Mouse (Mus musculus): ENCODE measurements around the gene Tmem150b. TPM values are rescaled to one million over a fixed set of nuclear protein-coding genes. Genes with fewer than 3 reads are reported as not detected.

Gene Tmem150b
- polyA plus RNA-seq, 1 experiment from 2014 or later = 0.14 TPM

DNA sequence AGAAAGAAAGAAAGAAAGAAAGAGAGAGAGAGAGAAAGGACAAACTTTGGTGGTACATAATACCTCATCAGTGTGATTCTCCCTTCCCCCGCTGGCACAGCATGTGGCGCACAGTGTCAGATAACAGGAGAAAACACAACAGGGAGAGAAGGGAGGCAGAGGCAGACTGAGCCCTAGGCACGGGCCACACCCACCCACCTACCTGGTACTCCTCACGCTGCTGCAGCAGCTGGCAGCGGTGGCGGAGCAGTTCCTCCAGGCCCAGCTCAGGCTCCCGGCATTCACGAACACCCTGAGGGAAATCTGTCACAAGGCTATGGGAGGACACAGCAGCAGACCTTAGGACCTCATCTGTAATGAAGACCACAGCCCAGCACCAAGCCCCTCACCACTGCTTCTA, 61.9 kb downstream of the Tmem150b start:
- H3K4me2 ChIP-seq (replicated peaks; ENCODE audit: low read depth, low read length) = no peak overlapping the region
- no peak overlapping the region for H3K9ac ChIP-seq (ENCODE audit: low read depth, low read length)
- H3K27me3 ChIP-seq (ENCODE audit: control insufficient read depth, insufficient read depth, low read length) = no peaks in the 10 kb centered on the region
- H3K36me3 ChIP-seq (ENCODE audit: control insufficient read depth, insufficient read depth, low read length) = peaks cover 17% of the 10 kb centered on the region; the same call in 1 of the 2 replicates
- no peak overlapping the region for H3K27ac ChIP-seq (ENCODE audit: low read depth, low read length)
- 75% methylated on average over 8 of the region's 8 CpGs for WGBS
- ATAC-seq (ENCODE audit: low FRiP score, low TSS enrichment) = no peak
- H3K4me3 ChIP-seq (ENCODE audit: low read length) = no peak overlapping the region
- H3K9me3 ChIP-seq (ENCODE audit: control insufficient read depth, low read length) = no peaks in the 10 kb centered on the region
- H3K4me1 ChIP-seq (ENCODE audit: control insufficient read depth, insufficient read depth, low read length) = no peaks in the 10 kb centered on the region

DNA sequence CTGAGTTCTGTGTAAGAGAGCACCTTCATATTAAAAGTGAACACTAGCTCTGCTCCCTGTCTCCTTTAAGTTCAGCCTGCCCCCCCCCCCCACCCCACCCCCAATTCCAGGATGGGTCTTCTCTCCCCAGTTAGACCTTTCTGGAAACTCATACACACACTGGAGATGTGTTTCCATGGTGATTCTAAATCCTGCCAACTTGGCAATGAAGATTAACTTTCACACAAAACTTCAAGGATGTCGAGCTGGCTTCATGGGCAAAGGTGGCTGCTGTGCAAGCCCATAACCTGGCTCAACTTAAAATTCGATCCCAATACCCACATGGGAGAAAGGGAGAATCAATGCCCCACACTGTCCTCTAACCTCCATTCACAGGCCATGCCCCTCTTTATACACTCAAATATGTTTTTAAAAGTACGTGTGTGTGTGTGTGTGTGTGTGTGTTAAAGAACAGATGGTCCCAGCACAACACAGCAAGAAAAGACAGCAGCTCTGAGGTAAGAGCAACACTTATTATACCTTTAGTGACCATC, 65.1 kb downstream of the Tmem150b start:
- Histone ChIP-seq H3K4me1 (ENCODE audit: control insufficient read depth, insufficient read depth, low read length) (peaks cover 16% of the 10 kb centered on the region), H3K9me3 (ENCODE audit: control insufficient read depth, low read length) (no peaks in the 10 kb centered on the region), H3K36me3 (ENCODE audit: control insufficient read depth, insufficient read depth, low read length) (peaks cover 12% of the 10 kb centered on the region; the same call in 1 of the 2 replicates), H3K9ac (ENCODE audit: low read depth, low read length) (no peak overlapping the region), H3K27ac (ENCODE audit: low read depth, low read length) (no peak overlapping the region), H3K27me3 (ENCODE audit: control insufficient read depth, insufficient read depth, low read length) (no peaks in the 10 kb centered on the region), H3K4me2 (replicated peaks; ENCODE audit: low read depth, low read length) (peak overlapping the region; percentile 87), H3K4me3 (ENCODE audit: low read length) (peak overlapping the region; percentile 73; the same call in 1 of the 2 replicates)
- WGBS = 67% methylated on average over 3 of the region's 3 CpGs
- ATAC-seq (ENCODE audit: low FRiP score, low TSS enrichment) = no peak

DNA sequence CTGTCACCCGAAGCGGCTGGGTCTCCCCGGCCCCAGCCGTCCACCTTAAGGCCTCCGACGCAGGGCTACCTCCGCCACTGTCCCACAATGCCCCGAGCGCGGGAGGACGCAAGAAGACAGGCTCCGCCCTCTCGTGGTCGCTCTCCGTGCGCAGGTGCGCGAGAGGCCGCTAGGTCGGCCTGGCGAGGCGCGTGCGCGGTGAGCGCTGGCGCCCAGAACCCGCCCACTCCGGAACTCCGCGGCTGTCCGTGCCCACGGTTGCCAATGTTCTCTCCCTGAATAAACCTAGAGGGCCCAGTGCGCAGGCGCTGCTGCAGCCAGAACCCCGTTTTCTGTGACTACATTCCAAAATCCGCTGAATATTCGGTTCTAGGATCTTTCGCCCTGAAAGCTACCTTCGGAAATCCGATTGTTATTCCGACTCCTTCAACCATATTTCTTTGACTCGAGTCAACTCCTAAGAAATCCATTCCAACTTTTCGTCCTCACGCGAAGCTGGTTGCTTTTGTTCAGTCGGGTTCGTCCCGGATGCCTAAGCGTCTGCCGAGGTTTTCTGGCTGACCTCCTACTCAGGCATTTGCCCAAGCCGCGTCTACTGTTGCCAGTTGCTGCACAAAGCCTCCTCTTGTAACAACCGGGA, 66.0 kb downstream of the Tmem150b start, which contains the start of gene Ppp6r1:
Ppp6r1 (minus strand) TSS at position 108 of the 640 bp plus-strand sequence.
- Histone ChIP-seq H3K9me3 (ENCODE audit: control insufficient read depth, low read length) (no peaks in the 10 kb centered on the region), H3K4me3 (ENCODE audit: low read length) (peak within 1 kb of the TSS; percentile 73), H3K27me3 (ENCODE audit: control insufficient read depth, insufficient read depth, low read length) (no peaks in the 10 kb centered on the region), H3K27ac (ENCODE audit: low read depth, low read length) (peak within 1 kb of the TSS; percentile 93), H3K4me1 (ENCODE audit: control insufficient read depth, insufficient read depth, low read length) (peaks cover 16% of the 10 kb centered on the region), H3K36me3 (ENCODE audit: control insufficient read depth, insufficient read depth, low read length) (peaks cover 3% of the 10 kb centered on the region; the same call in 1 of the 2 replicates), H3K9ac (ENCODE audit: low read depth, low read length) (peak within 1 kb of the TSS; percentile 81), H3K4me2 (replicated peaks; ENCODE audit: low read depth, low read length) (peak within 1 kb of the TSS; percentile 87)
- peak; percentile 98 for ATAC-seq (ENCODE audit: low FRiP score, low TSS enrichment)
- 1% methylated on average over 54 of the region's 54 CpGs for WGBS

DNA sequence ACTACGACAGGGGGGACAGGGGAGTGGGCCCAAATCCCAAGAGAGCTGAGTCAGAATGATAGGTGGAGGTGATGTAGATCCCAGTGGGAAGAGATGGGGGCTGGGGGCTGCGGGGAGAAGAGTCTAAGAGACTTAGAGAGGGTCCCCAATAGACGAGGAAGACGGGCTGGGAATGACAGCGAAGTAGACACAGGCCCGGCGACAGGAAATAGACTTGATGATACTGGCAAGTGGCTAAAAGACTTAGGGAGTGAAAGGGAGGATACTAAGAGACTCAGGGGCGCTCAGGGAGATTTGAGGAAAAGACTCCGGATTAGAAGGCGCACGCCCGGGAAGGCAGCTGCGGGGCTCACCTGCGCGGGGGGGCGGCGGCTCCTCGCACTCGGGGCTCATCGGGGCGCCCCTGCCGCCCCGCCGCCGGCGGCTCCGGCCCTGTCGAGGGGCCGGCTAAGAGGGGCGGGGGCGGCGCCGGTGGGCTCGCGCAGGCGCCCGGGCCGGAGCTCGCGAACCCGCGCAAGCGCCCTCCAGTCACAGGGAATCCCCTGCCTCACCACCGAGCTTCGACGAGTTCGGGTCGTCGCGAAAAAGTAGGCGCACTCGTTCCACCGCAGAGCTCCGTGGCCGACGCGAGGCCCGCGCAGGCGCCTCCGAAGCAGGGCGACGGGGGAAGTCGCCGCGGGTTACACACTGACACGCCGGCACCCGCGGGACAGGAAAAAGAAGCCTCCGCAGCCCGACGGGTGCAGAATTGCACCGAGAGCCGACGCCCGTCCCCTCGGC, 66.7 kb downstream of the Tmem150b start:
- Histone ChIP-seq H3K9me3 (ENCODE audit: control insufficient read depth, low read length) (no peaks in the 10 kb centered on the region), H3K9ac (ENCODE audit: low read depth, low read length) (peak overlapping the region; percentile 81), H3K4me2 (replicated peaks; ENCODE audit: low read depth, low read length) (peak overlapping the region; percentile 87), H3K27ac (ENCODE audit: low read depth, low read length) (peak overlapping the region; percentile 93), H3K36me3 (ENCODE audit: control insufficient read depth, insufficient read depth, low read length) (0 out of 2 replicates have a peak, but pooled peaks cover under 1% of the 10 kb centered on the region), H3K4me1 (ENCODE audit: control insufficient read depth, insufficient read depth, low read length) (peaks cover 16% of the 10 kb centered on the region), H3K4me3 (ENCODE audit: low read length) (peak overlapping the region; percentile 73), H3K27me3 (ENCODE audit: control insufficient read depth, insufficient read depth, low read length) (no peaks in the 10 kb centered on the region)
- 0% methylated on average over 54 of the region's 78 CpGs for WGBS
- peak; percentile 61 for ATAC-seq (ENCODE audit: low FRiP score, low TSS enrichment)

DNA sequence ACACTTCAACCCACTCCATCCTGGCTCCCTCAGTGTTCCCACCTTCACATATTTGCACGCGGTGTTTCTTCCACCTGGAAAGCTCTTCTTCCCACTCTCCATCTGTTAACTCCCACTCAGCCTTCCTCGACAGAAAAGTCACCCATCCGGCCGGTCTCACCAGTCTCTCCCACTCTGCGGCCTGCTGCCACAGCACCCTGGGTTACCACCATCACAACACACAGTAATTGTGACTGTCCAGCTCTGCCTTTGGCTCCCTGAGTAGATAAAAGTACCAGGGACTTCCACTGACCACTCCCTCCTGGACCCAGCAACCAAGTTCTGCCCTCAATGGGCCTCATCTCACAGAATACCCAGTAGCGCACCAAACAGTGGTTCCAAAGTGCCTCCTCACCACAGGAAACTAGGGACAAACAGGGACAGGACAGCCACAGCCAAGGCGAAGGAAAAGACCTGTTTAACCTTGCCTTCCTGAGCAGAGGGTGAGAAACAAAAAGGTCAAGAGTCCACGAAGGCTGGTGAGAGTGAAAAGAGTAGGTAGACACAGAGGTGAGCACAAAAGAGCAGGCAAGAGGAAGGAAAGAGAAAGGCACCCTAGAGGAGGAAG, 67.4 kb downstream of the Tmem150b start:
- no peak overlapping the region for H3K27ac ChIP-seq (ENCODE audit: low read depth, low read length)
- no peaks in the 10 kb centered on the region for H3K27me3 ChIP-seq (ENCODE audit: control insufficient read depth, insufficient read depth, low read length)
- H3K4me2 ChIP-seq (replicated peaks; ENCODE audit: low read depth, low read length) = peak overlapping the region; percentile 87
- H3K9ac ChIP-seq (ENCODE audit: low read depth, low read length) = peak overlapping the region; percentile 81
- no peaks in the 10 kb centered on the region for H3K9me3 ChIP-seq (ENCODE audit: control insufficient read depth, low read length)
- ATAC-seq (ENCODE audit: low FRiP score, low TSS enrichment) = 0 out of 2 replicates have a peak, but pooled peaks have one; percentile 2
- WGBS = 27% methylated on average over 9 of the region's 9 CpGs
- peak overlapping the region; percentile 73 for H3K4me3 ChIP-seq (ENCODE audit: low read length)
- H3K36me3 ChIP-seq (ENCODE audit: control insufficient read depth, insufficient read depth, low read length) = no peaks in the 10 kb centered on the region
- peaks cover 16% of the 10 kb centered on the region for H3K4me1 ChIP-seq (ENCODE audit: control insufficient read depth, insufficient read depth, low read length)

Other genes starting within 250 kb of the Tmem150b start
- 50.8 and 51.2 TPM in 2 replicates for gene Ppp1r12c, start 223.6 kb downstream of the Tmem150b start, polyA plus RNA-seq (2014; fragmentation: Nextera tagmentation; extraction: Ambion mirVana)
- 13.4 and 20.6 TPM in 2 replicates for gene Tnnt1, start 208.9 kb downstream of the Tmem150b start, polyA plus RNA-seq (2014; fragmentation: Nextera tagmentation; extraction: Ambion mirVana)
- 4.9 and 8.1 TPM in 2 replicates for gene Tnni3, start 201.0 kb downstream of the Tmem150b start, polyA plus RNA-seq (2014; fragmentation: Nextera tagmentation; extraction: Ambion mirVana)
- 1.3 and 2.4 TPM in 2 replicates for gene Dnaaf3, start 192.8 kb downstream of the Tmem150b start, polyA plus RNA-seq (2014; fragmentation: Nextera tagmentation; extraction: Ambion mirVana)
- gene Syt5, start 177.7 kb downstream of the Tmem150b start, polyA plus RNA-seq (2014; fragmentation: Nextera tagmentation; extraction: Ambion mirVana) = 5.3 and 5.5 TPM in 2 replicates
- gene Ptprh, start 121.2 kb downstream of the Tmem150b start, polyA plus RNA-seq (2014; fragmentation: Nextera tagmentation; extraction: Ambion mirVana) = 0.09 TPM in 1 of 2 replicates, not detected in the other
- gene Tmem86b, start 93.8 kb downstream of the Tmem150b start, polyA plus RNA-seq (2014; fragmentation: Nextera tagmentation; extraction: Ambion mirVana) = 1.0 and 1.4 TPM in 2 replicates
- gene Ppp6r1, start 66.2 kb downstream of the Tmem150b start, polyA plus RNA-seq (2014; fragmentation: Nextera tagmentation; extraction: Ambion mirVana) = 8.3 and 10.2 TPM in 2 replicates
- gene Hspbp1, start 40.2 kb downstream of the Tmem150b start, polyA plus RNA-seq (2014; fragmentation: Nextera tagmentation; extraction: Ambion mirVana) = 113 and 140 TPM in 2 replicates
- 1.9 and 3.0 TPM in 2 replicates for gene Brsk1, start 34.6 kb downstream of the Tmem150b start, polyA plus RNA-seq (2014; fragmentation: Nextera tagmentation; extraction: Ambion mirVana)
- 59.3 and 69.2 TPM in 2 replicates for gene Kmt5c, start 14.9 kb upstream of the Tmem150b start, polyA plus RNA-seq (2014; fragmentation: Nextera tagmentation; extraction: Ambion mirVana)
- gene Cox6b2, start 27.8 kb upstream of the Tmem150b start, polyA plus RNA-seq (2014; fragmentation: Nextera tagmentation; extraction: Ambion mirVana) = 47.1 and 62.7 TPM in 2 replicates
- not detected in 2 replicates for gene Fam71e2, start 46.1 kb upstream of the Tmem150b start, polyA plus RNA-seq (2014; fragmentation: Nextera tagmentation; extraction: Ambion mirVana)
- gene Il11, start 57.6 kb upstream of the Tmem150b start, polyA plus RNA-seq (2014; fragmentation: Nextera tagmentation; extraction: Ambion mirVana) = 0.31 TPM in 1 of 2 replicates, not detected in the other
- gene Tmem190, start 57.7 kb upstream of the Tmem150b start, polyA plus RNA-seq (2014; fragmentation: Nextera tagmentation; extraction: Ambion mirVana) = 0.63 TPM in 1 of 2 replicates, not detected in the other
- 6.9 and 8.2 TPM in 2 replicates for gene Tmem238, start 64.4 kb upstream of the Tmem150b start, polyA plus RNA-seq (2014; fragmentation: Nextera tagmentation; extraction: Ambion mirVana)
- gene Rpl28, start 67.6 kb upstream of the Tmem150b start, polyA plus RNA-seq (2014; fragmentation: Nextera tagmentation; extraction: Ambion mirVana) = 251 and 292 TPM in 2 replicates
- 465 and 546 TPM in 2 replicates for gene Ube2s, start 87.3 kb upstream of the Tmem150b start, polyA plus RNA-seq (2014; fragmentation: Nextera tagmentation; extraction: Ambion mirVana)
- gene Shisa7, start 119.4 kb upstream of the Tmem150b start, polyA plus RNA-seq (2014; fragmentation: Nextera tagmentation; extraction: Ambion mirVana) = 0.89 and 1.1 TPM in 2 replicates
- gene Isoc2b, start 145.0 kb upstream of the Tmem150b start, polyA plus RNA-seq (2014; fragmentation: Nextera tagmentation; extraction: Ambion mirVana) = 4.5 and 8.3 TPM in 2 replicates
- 0.95 and 1.3 TPM in 2 replicates for gene Isoc2a, start 151.9 kb upstream of the Tmem150b start, polyA plus RNA-seq (2014; fragmentation: Nextera tagmentation; extraction: Ambion mirVana)
- gene Gm36210, start 181.3 kb upstream of the Tmem150b start, polyA plus RNA-seq (2014; fragmentation: Nextera tagmentation; extraction: Ambion mirVana) = 0.22 TPM in 1 of 2 replicates, not detected in the other
- 4.5 and 5.2 TPM in 2 replicates for gene Zfp628, start 190.0 kb upstream of the Tmem150b start, polyA plus RNA-seq (2014; fragmentation: Nextera tagmentation; extraction: Ambion mirVana)
- gene Nat14, start 196.8 kb upstream of the Tmem150b start, polyA plus RNA-seq (2014; fragmentation: Nextera tagmentation; extraction: Ambion mirVana) = 3.1 and 3.6 TPM in 2 replicates
- gene Ssc5d, start 200.5 kb upstream of the Tmem150b start, polyA plus RNA-seq (2014; fragmentation: Nextera tagmentation; extraction: Ambion mirVana) = 1.1 and 2.5 TPM in 2 replicates
- 0.43 TPM in 1 of 2 replicates, not detected in the other for gene Sbk2, start 239.2 kb upstream of the Tmem150b start, polyA plus RNA-seq (2014; fragmentation: Nextera tagmentation; extraction: Ambion mirVana)
- 0.06 TPM in 1 of 2 replicates, not detected in the other for gene Sbk3, start 245.9 kb upstream of the Tmem150b start, polyA plus RNA-seq (2014; fragmentation: Nextera tagmentation; extraction: Ambion mirVana)